Mouse (Mus musculus): Measurements from ENCODE around the gene Jmjd1c. TPM values are rescaled to one million over a fixed set of nuclear protein-coding genes. Genes with fewer than 3 reads are reported as not detected.

The Jmjd1c gene
- polyA plus RNA-seq, 1 experiment from 2014 or later, result 46.9 TPM

- H3K9me3 ChIP-seq (replicated peaks; ENCODE audit: control insufficient read depth, low read length), result no peaks in the 10 kb centered on the region
- no peak overlapping the region for H3K4me2 ChIP-seq (ENCODE audit: low read depth, low read length)
- 24% methylated on average over 9 of the region's 9 CpGs for WGBS
- DNase-seq (ENCODE audit: low spot score) (no peak), ATAC-seq (replicated peaks; ENCODE audit: insufficient number of reproducible peaks, low FRiP score, low TSS enrichment, low read depth) (no peak)
- H3K27me3 ChIP-seq (ENCODE audit: control insufficient read depth, insufficient read depth, low read length), result no peaks in the 10 kb centered on the region
- H3K9ac ChIP-seq (replicated peaks; ENCODE audit: low read length), result no peak overlapping the region
- H3K4me3 ChIP-seq (ENCODE audit: low read depth, low read length), result no peak overlapping the region
- H3K36me3 ChIP-seq (replicated peaks; ENCODE audit: control insufficient read depth, insufficient read depth, low read depth, low read length), result no peaks in the 10 kb centered on the region
- no peak overlapping the region for H3K27ac ChIP-seq (replicated peaks; ENCODE audit: low read depth, low read length)
- H3K4me1 ChIP-seq (ENCODE audit: control insufficient read depth, insufficient read depth, low read length), result peaks cover 3% of the 10 kb centered on the region; the same call in 1 of the 2 replicates
Measured at GRCm38 (mm10) chr10:67053475-67053874, 42.5 kb upstream of the Jmjd1c start.

- Histone ChIP-seq H3K27me3 (ENCODE audit: control insufficient read depth, insufficient read depth, low read length) (no peaks in the 10 kb centered on the region), H3K4me3 (ENCODE audit: low read depth, low read length) (no peak overlapping the region), H3K36me3 (replicated peaks; ENCODE audit: control insufficient read depth, insufficient read depth, low read depth, low read length) (no peaks in the 10 kb centered on the region), H3K4me2 (ENCODE audit: low read depth, low read length) (no peak overlapping the region), H3K4me1 (ENCODE audit: control insufficient read depth, insufficient read depth, low read length) (0 out of 2 replicates have a peak, but pooled peaks cover 3% of the 10 kb centered on the region), H3K27ac (replicated peaks; ENCODE audit: low read depth, low read length) (peak overlapping the region; percentile 21), H3K9me3 (replicated peaks; ENCODE audit: control insufficient read depth, low read length) (no peaks in the 10 kb centered on the region), H3K9ac (replicated peaks; ENCODE audit: low read length) (no peak overlapping the region)
- DNase-seq (ENCODE audit: low spot score) (peak; percentile 69), ATAC-seq (replicated peaks; ENCODE audit: insufficient number of reproducible peaks, low FRiP score, low TSS enrichment, low read depth) (no peak)
- WGBS, result 49% methylated on average over 17 of the region's 17 CpGs
Measured at GRCm38 (mm10) chr10:67055867-67056856, 39.8 kb upstream of the Jmjd1c start.

GRCm38 (mm10) chr10:67057208-67057607 is 38.7 kb upstream of the Jmjd1c start:
- H3K27ac ChIP-seq (replicated peaks; ENCODE audit: low read depth, low read length), result no peak overlapping the region
- H3K36me3 ChIP-seq (replicated peaks; ENCODE audit: control insufficient read depth, insufficient read depth, low read depth, low read length), result no peaks in the 10 kb centered on the region
- no peak overlapping the region for H3K4me3 ChIP-seq (ENCODE audit: low read depth, low read length)
- H3K9me3 ChIP-seq (replicated peaks; ENCODE audit: control insufficient read depth, low read length), result no peaks in the 10 kb centered on the region
- ATAC-seq (replicated peaks; ENCODE audit: insufficient number of reproducible peaks, low FRiP score, low TSS enrichment, low read depth), result no peak
- H3K9ac ChIP-seq (replicated peaks; ENCODE audit: low read length), result no peak overlapping the region
- H3K4me2 ChIP-seq (ENCODE audit: low read depth, low read length), result no peak overlapping the region
- DNase-seq (ENCODE audit: low spot score), result no peak
- 0 out of 2 replicates have a peak, but pooled peaks cover 3% of the 10 kb centered on the region for H3K4me1 ChIP-seq (ENCODE audit: control insufficient read depth, insufficient read depth, low read length)
- H3K27me3 ChIP-seq (ENCODE audit: control insufficient read depth, insufficient read depth, low read length), result no peaks in the 10 kb centered on the region

- H3K9me3 ChIP-seq (replicated peaks; ENCODE audit: control insufficient read depth, low read length), result no peaks in the 10 kb centered on the region
- 92% methylated on average over 6 of the region's 6 CpGs for WGBS
- H3K4me1 ChIP-seq (ENCODE audit: control insufficient read depth, insufficient read depth, low read length), result 0 out of 2 replicates have a peak, but pooled peaks cover 3% of the 10 kb centered on the region
- no peak for ATAC-seq (replicated peaks; ENCODE audit: insufficient number of reproducible peaks, low FRiP score, low TSS enrichment, low read depth)
- H3K27me3 ChIP-seq (ENCODE audit: control insufficient read depth, insufficient read depth, low read length), result no peaks in the 10 kb centered on the region
- H3K36me3 ChIP-seq (replicated peaks; ENCODE audit: control insufficient read depth, insufficient read depth, low read depth, low read length), result no peaks in the 10 kb centered on the region
- H3K4me3 ChIP-seq (ENCODE audit: low read depth, low read length), result no peak overlapping the region
- no peak overlapping the region for H3K4me2 ChIP-seq (ENCODE audit: low read depth, low read length)
- DNase-seq (ENCODE audit: low spot score), result no peak
- no peak overlapping the region for H3K9ac ChIP-seq (replicated peaks; ENCODE audit: low read length)
- no peak overlapping the region for H3K27ac ChIP-seq (replicated peaks; ENCODE audit: low read depth, low read length)
Measured at GRCm38 (mm10) chr10:67057696-67058095, 38.2 kb upstream of the Jmjd1c start.

- Histone ChIP-seq H3K9ac (replicated peaks; ENCODE audit: low read length) (no peak overlapping the region), H3K27me3 (ENCODE audit: control insufficient read depth, insufficient read depth, low read length) (no peaks in the 10 kb centered on the region), H3K9me3 (replicated peaks; ENCODE audit: control insufficient read depth, low read length) (no peaks in the 10 kb centered on the region), H3K4me1 (ENCODE audit: control insufficient read depth, insufficient read depth, low read length) (0 out of 2 replicates have a peak, but pooled peaks cover 3% of the 10 kb centered on the region), H3K36me3 (replicated peaks; ENCODE audit: control insufficient read depth, insufficient read depth, low read depth, low read length) (no peaks in the 10 kb centered on the region), H3K4me2 (ENCODE audit: low read depth, low read length) (no peak overlapping the region), H3K27ac (replicated peaks; ENCODE audit: low read depth, low read length) (no peak overlapping the region), H3K4me3 (ENCODE audit: low read depth, low read length) (no peak overlapping the region)
- no peak for ATAC-seq (replicated peaks; ENCODE audit: insufficient number of reproducible peaks, low FRiP score, low TSS enrichment, low read depth)
- 86% methylated on average over 7 of the region's 7 CpGs for WGBS
- no peak for DNase-seq (ENCODE audit: low spot score)
Measured at GRCm38 (mm10) chr10:67058297-67058696, 37.6 kb upstream of the Jmjd1c start.

GRCm38 (mm10) chr10:67058702-67059101 is 37.2 kb upstream of the Jmjd1c start:
- Histone ChIP-seq H3K27me3 (ENCODE audit: control insufficient read depth, insufficient read depth, low read length) (no peaks in the 10 kb centered on the region), H3K9ac (replicated peaks; ENCODE audit: low read length) (no peak overlapping the region), H3K4me2 (ENCODE audit: low read depth, low read length) (no peak overlapping the region), H3K36me3 (replicated peaks; ENCODE audit: control insufficient read depth, insufficient read depth, low read depth, low read length) (no peaks in the 10 kb centered on the region), H3K4me1 (ENCODE audit: control insufficient read depth, insufficient read depth, low read length) (no peaks in the 10 kb centered on the region), H3K27ac (replicated peaks; ENCODE audit: low read depth, low read length) (no peak overlapping the region), H3K4me3 (ENCODE audit: low read depth, low read length) (no peak overlapping the region), H3K9me3 (replicated peaks; ENCODE audit: control insufficient read depth, low read length) (no peaks in the 10 kb centered on the region)
- ATAC-seq (replicated peaks; ENCODE audit: insufficient number of reproducible peaks, low FRiP score, low TSS enrichment, low read depth), result no peak
- WGBS, result 84% methylated on average over 6 of the region's 6 CpGs
- DNase-seq (ENCODE audit: low spot score), result no peak

- Histone ChIP-seq H3K4me2 (ENCODE audit: low read depth, low read length) (no peak overlapping the region), H3K27me3 (ENCODE audit: control insufficient read depth, insufficient read depth, low read length) (no peaks in the 10 kb centered on the region), H3K4me3 (ENCODE audit: low read depth, low read length) (no peak overlapping the region), H3K27ac (replicated peaks; ENCODE audit: low read depth, low read length) (no peak overlapping the region), H3K36me3 (replicated peaks; ENCODE audit: control insufficient read depth, insufficient read depth, low read depth, low read length) (no peaks in the 10 kb centered on the region), H3K4me1 (ENCODE audit: control insufficient read depth, insufficient read depth, low read length) (no peaks in the 10 kb centered on the region), H3K9ac (replicated peaks; ENCODE audit: low read length) (no peak overlapping the region), H3K9me3 (replicated peaks; ENCODE audit: control insufficient read depth, low read length) (no peaks in the 10 kb centered on the region)
- 22% methylated on average over 10 of the region's 10 CpGs for WGBS
- peak; percentile 61 for DNase-seq (ENCODE audit: low spot score)
- ATAC-seq (replicated peaks; ENCODE audit: insufficient number of reproducible peaks, low FRiP score, low TSS enrichment, low read depth), result no peak
Measured at GRCm38 (mm10) chr10:67061367-67061801, 34.5 kb upstream of the Jmjd1c start.

GRCm38 (mm10) chr10:67061823-67062222 is 34.1 kb upstream of the Jmjd1c start:
- ATAC-seq (replicated peaks; ENCODE audit: insufficient number of reproducible peaks, low FRiP score, low TSS enrichment, low read depth) (no peak), DNase-seq (ENCODE audit: low spot score) (no peak)
- Histone ChIP-seq H3K27ac (replicated peaks; ENCODE audit: low read depth, low read length) (no peak overlapping the region), H3K4me3 (ENCODE audit: low read depth, low read length) (no peak overlapping the region), H3K9me3 (replicated peaks; ENCODE audit: control insufficient read depth, low read length) (no peaks in the 10 kb centered on the region), H3K4me2 (ENCODE audit: low read depth, low read length) (no peak overlapping the region), H3K4me1 (ENCODE audit: control insufficient read depth, insufficient read depth, low read length) (no peaks in the 10 kb centered on the region), H3K9ac (replicated peaks; ENCODE audit: low read length) (no peak overlapping the region), H3K27me3 (ENCODE audit: control insufficient read depth, insufficient read depth, low read length) (no peaks in the 10 kb centered on the region), H3K36me3 (replicated peaks; ENCODE audit: control insufficient read depth, insufficient read depth, low read depth, low read length) (no peaks in the 10 kb centered on the region)
- WGBS, result 53% methylated on average over 4 of the region's 4 CpGs

All from embryonic facial prominence, embryonic 11.5 days (tissue).